Mouse (Mus musculus) cerebellum, adult 2 months (tissue): ENCODE measurements around the gene Cmtr1.

Source experiments
- CTCF ChIP-seq: fragments of 200-500 bp; IDR thresholded peaks from 2 replicates; pipeline ENCODE4 v1.5.1; 2011; ENCODE audit warnings: low read depth, mild to moderate bottlenecking, control low read depth, low read length, moderate library complexity, borderline replicate concordance; ENCODE audit not compliant: insufficient read depth
- POLR2A ChIP-seq: fragments of 200-500 bp; IDR thresholded peaks from 2 replicates; pipeline ENCODE4 v1.6.1; 2011; ENCODE audit warnings: low read length, control low read depth, borderline replicate concordance; ENCODE audit not compliant: insufficient read depth

GRCm38 (mm10) chr17:29700573-29700972 lies 40.2 kb downstream of the Cmtr1 start:
- TF ChIP-seq CTCF (no peak), POLR2A (no peak)
